Mouse (Mus musculus): Measurements from ENCODE around the gene Katnb1. TPM values are rescaled to one million over a fixed set of nuclear protein-coding genes. Genes with fewer than 3 reads are reported as not detected.

Gene Katnb1
- polyA plus RNA-seq, 1 experiment from 2014 or later, result 32.4 TPM

DNA sequence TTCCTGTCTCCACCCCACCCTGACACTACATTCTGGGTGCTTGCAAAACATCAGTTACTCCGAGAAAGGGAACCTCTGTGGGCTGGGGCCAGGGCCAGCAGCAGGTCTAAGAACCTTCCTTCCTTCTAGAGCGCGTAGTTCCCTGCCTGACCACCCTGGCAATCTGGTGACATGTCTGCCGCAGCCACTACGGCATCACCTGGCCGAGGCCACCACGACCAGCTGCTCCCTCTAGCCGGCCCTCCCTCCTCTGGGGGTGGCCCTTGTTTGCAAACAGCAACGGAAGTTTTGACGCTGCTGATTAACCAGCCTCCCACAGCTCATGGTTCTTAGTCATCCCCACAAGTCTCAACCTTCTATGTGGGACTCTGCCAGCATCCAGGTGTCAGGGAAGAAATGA lies 68.4 kb downstream of the Katnb1 start:
- 51% methylated on average over 10 of the region's 10 CpGs for WGBS
- no peak for ATAC-seq (ENCODE audit: low FRiP score, low TSS enrichment)
- Histone ChIP-seq H3K9me3 (ENCODE audit: control insufficient read depth, low read length) (no peaks in the 10 kb centered on the region), H3K4me3 (ENCODE audit: low read length) (no peak overlapping the region), H3K27me3 (ENCODE audit: control insufficient read depth, insufficient read depth, low read length) (no peaks in the 10 kb centered on the region), H3K36me3 (ENCODE audit: control insufficient read depth, insufficient read depth, low read length) (no peaks in the 10 kb centered on the region), H3K27ac (ENCODE audit: low read depth, low read length) (no peak overlapping the region), H3K4me2 (replicated peaks; ENCODE audit: low read depth, low read length) (no peak overlapping the region), H3K4me1 (ENCODE audit: control insufficient read depth, insufficient read depth, low read length) (no peaks in the 10 kb centered on the region), H3K9ac (ENCODE audit: low read depth, low read length) (no peak overlapping the region)

DNA sequence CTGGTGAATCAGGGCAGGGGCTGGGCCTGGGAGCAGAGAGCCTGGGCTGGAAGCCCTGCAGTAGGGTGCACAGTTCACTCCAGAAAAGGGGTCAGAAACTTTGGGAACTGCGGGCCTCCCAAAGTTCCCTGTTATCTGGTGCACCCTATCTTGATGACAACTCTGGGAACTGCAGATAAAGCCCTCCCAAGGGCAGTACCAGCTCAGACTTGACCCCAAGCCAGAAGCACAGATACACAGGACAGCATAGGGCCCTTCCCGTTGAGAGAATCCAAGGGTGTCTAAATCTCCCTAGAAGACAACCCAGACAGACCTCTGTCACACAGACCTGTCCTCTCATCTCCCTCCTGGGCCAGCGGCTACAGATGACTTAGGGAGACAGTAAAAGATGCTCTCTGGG lies 69.6 kb downstream of the Katnb1 start:
- Histone ChIP-seq H3K27ac (ENCODE audit: low read depth, low read length) (no peak overlapping the region), H3K4me1 (ENCODE audit: control insufficient read depth, insufficient read depth, low read length) (no peaks in the 10 kb centered on the region), H3K4me2 (replicated peaks; ENCODE audit: low read depth, low read length) (no peak overlapping the region), H3K27me3 (ENCODE audit: control insufficient read depth, insufficient read depth, low read length) (no peaks in the 10 kb centered on the region), H3K36me3 (ENCODE audit: control insufficient read depth, insufficient read depth, low read length) (no peaks in the 10 kb centered on the region), H3K9ac (ENCODE audit: low read depth, low read length) (no peak overlapping the region), H3K4me3 (ENCODE audit: low read length) (no peak overlapping the region), H3K9me3 (ENCODE audit: control insufficient read depth, low read length) (no peaks in the 10 kb centered on the region)
- WGBS, result 85% methylated on average over 3 of the region's 3 CpGs
- ATAC-seq (ENCODE audit: low FRiP score, low TSS enrichment), result no peak

Other genes with a start within 250 kb of the Katnb1 start
- 59.8 and 71.9 TPM in 2 replicates for gene Coq9, start 242.9 kb upstream of the Katnb1 start, polyA plus RNA-seq (2014; fragmentation: Nextera tagmentation; extraction: Ambion mirVana)
- gene Ciapin1, start 242.8 kb upstream of the Katnb1 start, polyA plus RNA-seq (2014; fragmentation: Nextera tagmentation; extraction: Ambion mirVana), result 101 and 102 TPM in 2 replicates
- gene Polr2c, start 223.7 kb upstream of the Katnb1 start, polyA plus RNA-seq (2014; fragmentation: Nextera tagmentation; extraction: Ambion mirVana), result 183 and 185 TPM in 2 replicates
- gene Dok4, start 204.9 kb upstream of the Katnb1 start, polyA plus RNA-seq (2014; fragmentation: Nextera tagmentation; extraction: Ambion mirVana), result 14.6 and 20.6 TPM in 2 replicates
- 24.2 and 29.4 TPM in 2 replicates for gene Ccdc102a, start 163.1 kb upstream of the Katnb1 start, polyA plus RNA-seq (2014; fragmentation: Nextera tagmentation; extraction: Ambion mirVana)
- gene Adgrg5, start 157.5 kb upstream of the Katnb1 start, polyA plus RNA-seq (2014; fragmentation: Nextera tagmentation; extraction: Ambion mirVana), result not detected in 2 replicates
- 15.5 and 31.3 TPM in 2 replicates for gene Adgrg1, start 106.4 kb upstream of the Katnb1 start, polyA plus RNA-seq (2014; fragmentation: Nextera tagmentation; extraction: Ambion mirVana)
- 2.9 and 3.8 TPM in 2 replicates for gene Adgrg3, start 63.5 kb upstream of the Katnb1 start, polyA plus RNA-seq (2014; fragmentation: Nextera tagmentation; extraction: Ambion mirVana)
- gene Drc7, start 26.1 kb upstream of the Katnb1 start, polyA plus RNA-seq (2014; fragmentation: Nextera tagmentation; extraction: Ambion mirVana), result not detected in 2 replicates
- gene Kifc3, start 121.6 kb downstream of the Katnb1 start, polyA plus RNA-seq (2014; fragmentation: Nextera tagmentation; extraction: Ambion mirVana), result 13.5 and 19.8 TPM in 2 replicates
- 0.60 and 1.2 TPM in 2 replicates for gene Cngb1, start 225.4 kb downstream of the Katnb1 start, polyA plus RNA-seq (2014; fragmentation: Nextera tagmentation; extraction: Ambion mirVana)
- gene Tepp, start 229.4 kb downstream of the Katnb1 start, polyA plus RNA-seq (2014; fragmentation: Nextera tagmentation; extraction: Ambion mirVana), result 0.43 TPM in 1 of 2 replicates, not detected in the other